Mouse (Mus musculus) hindbrain, embryonic 12.5 days (tissue): Measurements from ENCODE around the gene Miga2. TPM values are rescaled to one million over a fixed set of nuclear protein-coding genes. Genes with fewer than 3 reads are reported as not detected.

Source experiments
- ATAC-seq: fragments of 200-750 bp; cut with Nextera tagmentation; 2 replicates; pipeline ENCODE4 v1.8.0; 2017; ENCODE audit warnings: moderate TSS enrichment; ENCODE audit not compliant: low FRiP score
- H3K27ac ChIP-seq: fragments of 300-500 bp; sonication (generic); 2 replicates; pipeline ENCODE4 v1.5.1; 2016; ENCODE audit warnings: mild to moderate bottlenecking
- H3K27me3 ChIP-seq: fragments of 300-500 bp; sonication (generic); 2 replicates; pipeline ENCODE4 v1.6.1; 2016; ENCODE audit warnings: mild to moderate bottlenecking
- H3K36me3 ChIP-seq: fragments of 300-500 bp; sonication (generic); 2 replicates; pipeline ENCODE4 v1.6.1; 2016; ENCODE audit warnings: mild to moderate bottlenecking
- H3K4me1 ChIP-seq: fragments of 300-500 bp; sonication (generic); 2 replicates; pipeline ENCODE4 v1.6.1; 2016
- H3K4me2 ChIP-seq: fragments of 300-500 bp; sonication (generic); replicated peaks from 2 replicates; pipeline ENCODE4 v1.6.1; 2016; ENCODE audit warnings: mild to moderate bottlenecking
- H3K4me3 ChIP-seq: fragments of 300-500 bp; sonication (generic); 2 replicates; pipeline ENCODE4 v1.5.1; 2016; ENCODE audit warnings: mild to moderate bottlenecking
- H3K9ac ChIP-seq: fragments of 300-500 bp; sonication (generic); 2 replicates; pipeline ENCODE4 v1.6.1; 2016; ENCODE audit warnings: mild to moderate bottlenecking, moderate library complexity
- H3K9me3 ChIP-seq: fragments of 300-500 bp; sonication (generic); replicated peaks from 2 replicates; pipeline ENCODE4 v1.6.1; 2016; ENCODE audit warnings: mild to moderate bottlenecking
- WGBS: fragments of 180-500 bp; shearing (Covaris S2); methylation state at CpG from one replicate; pipeline ENCODE4 v1.1.7; 2016; 5-methylcytosine and 5-hydroxymethylcytosine counted together
- polyA plus RNA-seq: library from polyadenylated mRNA; unstranded; fragments of >200 nt; fragmentation: Nextera tagmentation; extraction: Ambion mirVana; gene quantifications from 2 replicates; pipeline ENCODE4 v1.2.1, GENCODE M21; 2016

The Miga2 gene
- polyA plus RNA-seq, 1 experiment from 2014 or later = 30.7 TPM

DNA sequence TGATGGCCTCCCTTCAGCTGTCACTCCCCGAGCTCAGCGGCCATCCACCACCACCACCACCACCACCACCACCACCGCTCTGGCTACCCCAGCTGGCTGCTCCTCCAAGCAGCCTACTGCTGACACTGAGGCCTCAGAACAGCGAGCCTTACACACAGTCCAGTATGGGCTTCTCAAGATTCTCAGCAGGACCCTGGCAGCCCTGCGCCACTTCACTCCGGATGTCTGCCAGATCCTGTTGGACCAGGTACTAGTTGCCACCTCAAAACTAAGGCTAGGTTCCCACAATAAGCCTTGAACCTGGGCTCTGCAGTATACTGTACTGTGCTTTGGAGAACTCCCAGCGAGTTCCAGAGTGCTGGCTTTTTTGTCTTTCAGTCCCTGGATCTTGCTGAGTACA is 21.5 kb upstream of the Miga2 start:
- no peak for ATAC-seq
- H3K36me3 ChIP-seq = peaks cover 95% of the 10 kb centered on the region
- no peaks in the 10 kb centered on the region for H3K27me3 ChIP-seq
- H3K4me1 ChIP-seq = no peaks in the 10 kb centered on the region
- no peak overlapping the region for H3K4me2 ChIP-seq
- H3K9ac ChIP-seq = no peak overlapping the region
- H3K27ac ChIP-seq = no peak overlapping the region
- 94% methylated on average over 7 of the region's 7 CpGs for WGBS
- H3K4me3 ChIP-seq = no peak overlapping the region
- no peaks in the 10 kb centered on the region for H3K9me3 ChIP-seq

DNA sequence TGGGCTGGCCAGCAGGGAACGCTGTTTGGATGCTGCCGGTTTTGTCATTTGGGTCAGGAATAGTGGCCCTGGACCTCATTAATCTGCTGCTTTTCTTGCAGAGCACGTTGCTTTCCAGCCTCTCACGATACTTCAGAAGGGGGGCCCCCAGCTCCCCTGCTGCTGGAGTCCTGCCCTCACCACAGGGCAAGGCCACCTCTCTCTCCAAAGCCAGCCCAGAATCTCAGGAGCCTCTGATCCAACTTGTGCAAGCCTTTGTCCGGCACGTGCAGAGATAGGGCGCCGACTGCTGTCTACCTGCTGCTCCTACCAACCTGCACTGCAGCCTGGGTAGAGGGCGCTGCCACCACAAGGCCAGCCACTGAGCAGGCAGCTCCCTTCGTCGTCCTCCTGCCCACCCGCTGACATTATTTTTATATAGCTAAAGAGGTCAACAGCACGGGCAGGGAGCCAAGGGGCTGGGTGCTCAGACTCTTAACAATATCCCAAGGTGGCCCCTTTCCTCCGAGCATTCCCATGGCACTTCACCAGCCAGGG is 20.4 kb upstream of the Miga2 start:
- ATAC-seq = no peak
- Histone ChIP-seq H3K27ac (no peak overlapping the region), H3K4me3 (no peak overlapping the region), H3K4me2 (no peak overlapping the region), H3K9ac (no peak overlapping the region), H3K9me3 (no peaks in the 10 kb centered on the region), H3K36me3 (peaks cover 96% of the 10 kb centered on the region), H3K4me1 (no peaks in the 10 kb centered on the region), H3K27me3 (no peaks in the 10 kb centered on the region)
- WGBS = 77% methylated on average over 14 of the region's 14 CpGs

DNA sequence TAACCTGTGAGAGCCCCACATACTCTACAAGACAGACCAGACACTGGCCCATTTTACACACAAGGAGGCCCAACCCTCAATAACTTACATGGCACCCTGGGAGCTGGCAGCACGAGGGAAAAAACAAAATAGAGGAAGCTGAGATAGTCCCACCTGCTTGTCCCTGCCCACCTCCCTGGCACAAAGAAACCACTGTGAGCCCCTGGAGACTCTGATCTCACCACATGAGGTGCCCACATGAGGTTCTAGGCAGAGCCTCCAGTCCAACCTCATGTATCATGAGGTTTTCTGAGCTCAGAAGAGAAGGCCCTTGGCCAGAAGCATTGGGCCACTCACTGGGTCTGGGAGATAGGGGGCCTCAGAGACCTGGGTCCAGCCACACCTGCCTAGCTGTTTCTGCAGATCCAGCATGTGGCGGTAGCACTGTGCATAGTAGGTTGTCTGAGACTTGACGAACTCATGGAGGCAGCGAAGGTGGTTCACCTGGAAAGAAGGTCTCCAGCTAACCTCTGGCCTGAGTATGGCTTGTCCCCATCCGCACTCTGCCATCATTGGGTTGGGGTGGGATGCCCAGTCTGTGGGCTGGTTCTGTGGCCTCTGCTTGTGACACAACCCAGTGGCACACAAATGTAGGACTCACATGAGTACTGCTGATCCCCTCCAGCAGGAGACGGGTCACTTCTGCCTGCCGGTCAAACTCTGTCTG is 17.9 kb upstream of the Miga2 start:
- H3K4me1 ChIP-seq = no peaks in the 10 kb centered on the region
- H3K27ac ChIP-seq = no peak overlapping the region
- peaks cover 99% of the 10 kb centered on the region for H3K36me3 ChIP-seq
- H3K9me3 ChIP-seq = no peaks in the 10 kb centered on the region
- no peak overlapping the region for H3K4me2 ChIP-seq
- no peak overlapping the region for H3K4me3 ChIP-seq
- no peak for ATAC-seq
- no peaks in the 10 kb centered on the region for H3K27me3 ChIP-seq
- H3K9ac ChIP-seq = no peak overlapping the region
- 89% methylated on average over 7 of the region's 7 CpGs for WGBS

DNA sequence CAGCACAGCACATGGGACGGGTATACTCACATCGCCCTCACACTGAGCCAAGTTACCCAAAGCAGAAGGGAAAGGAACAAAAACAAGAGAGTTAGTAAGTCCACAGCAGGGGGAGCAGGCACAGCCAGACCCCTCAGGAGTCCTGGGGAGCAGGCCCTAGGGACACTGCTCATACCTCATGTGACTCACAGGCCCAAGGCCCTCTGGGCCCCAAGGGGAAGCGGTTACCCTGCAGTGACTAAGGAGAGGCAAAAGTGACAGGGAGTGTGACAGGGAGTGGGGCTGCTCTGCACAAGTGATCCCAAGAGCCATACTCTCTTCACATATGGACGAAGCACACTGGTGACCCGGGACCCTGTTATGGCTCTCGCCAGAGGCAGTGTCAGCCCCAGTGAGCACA is 14.8 kb upstream of the Miga2 start:
- no peaks in the 10 kb centered on the region for H3K9me3 ChIP-seq
- H3K4me2 ChIP-seq = no peak overlapping the region
- H3K4me1 ChIP-seq = no peaks in the 10 kb centered on the region
- 85% methylated on average over 6 of the region's 6 CpGs for WGBS
- H3K27ac ChIP-seq = no peak overlapping the region
- no peak overlapping the region for H3K4me3 ChIP-seq
- peaks cover 80% of the 10 kb centered on the region for H3K36me3 ChIP-seq
- no peak overlapping the region for H3K9ac ChIP-seq
- ATAC-seq = no peak
- H3K27me3 ChIP-seq = no peaks in the 10 kb centered on the region

DNA sequence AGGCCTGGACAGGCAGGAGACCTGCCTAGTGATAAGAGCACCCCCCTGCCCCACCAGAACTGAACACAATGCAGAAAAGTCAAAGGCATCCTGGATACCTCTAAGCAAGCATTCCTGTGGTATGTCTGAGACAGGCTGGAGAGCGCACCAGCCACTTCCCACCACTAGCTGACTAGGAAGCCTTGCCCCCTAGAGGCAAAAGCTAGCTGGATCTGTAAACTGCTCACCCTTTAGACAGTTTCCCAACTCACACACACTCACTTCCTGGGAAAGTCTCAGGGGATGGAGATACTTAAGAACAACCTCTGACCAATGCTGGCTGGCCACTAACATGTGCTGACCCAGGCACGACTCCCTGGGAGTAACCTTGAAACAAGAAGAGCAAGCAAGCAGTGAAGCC is 12.9 kb upstream of the Miga2 start:
- no peaks in the 10 kb centered on the region for H3K27me3 ChIP-seq
- H3K9ac ChIP-seq = no peak overlapping the region
- H3K4me3 ChIP-seq = no peak overlapping the region
- H3K36me3 ChIP-seq = peaks cover 70% of the 10 kb centered on the region
- H3K27ac ChIP-seq = no peak overlapping the region
- H3K9me3 ChIP-seq = no peaks in the 10 kb centered on the region
- 78% methylated on average over 2 of the region's 2 CpGs for WGBS
- H3K4me2 ChIP-seq = no peak overlapping the region
- ATAC-seq = no peak
- peaks cover 4% of the 10 kb centered on the region; the same call in 1 of the 2 replicates for H3K4me1 ChIP-seq

DNA sequence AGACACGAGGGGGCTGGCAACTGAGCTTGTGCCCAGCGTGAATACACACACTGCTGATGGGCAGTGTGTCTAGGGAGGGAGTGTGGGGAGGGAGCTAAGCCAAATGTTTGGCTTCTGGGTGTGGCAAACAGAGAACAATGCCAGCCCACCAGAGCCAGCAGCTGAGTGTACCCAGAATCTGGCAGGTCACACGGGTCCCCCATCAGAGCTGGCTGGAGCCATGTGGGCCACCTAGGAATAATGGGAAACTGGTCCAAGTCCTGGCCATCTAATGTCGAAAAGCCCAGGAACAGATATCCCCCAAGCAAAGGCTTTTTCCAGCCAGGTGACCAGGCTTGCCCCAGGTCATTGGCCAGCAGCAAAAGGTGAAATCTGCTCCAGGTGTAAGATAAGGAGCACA is 8.2 kb upstream of the Miga2 start:
- Histone ChIP-seq H3K27me3 (no peaks in the 10 kb centered on the region), H3K4me2 (no peak overlapping the region), H3K36me3 (peaks cover 24% of the 10 kb centered on the region), H3K4me3 (no peak overlapping the region), H3K9me3 (no peaks in the 10 kb centered on the region), H3K27ac (no peak overlapping the region), H3K4me1 (peaks cover 28% of the 10 kb centered on the region), H3K9ac (no peak overlapping the region)
- 70% methylated on average over 4 of the region's 4 CpGs for WGBS
- ATAC-seq = no peak

DNA sequence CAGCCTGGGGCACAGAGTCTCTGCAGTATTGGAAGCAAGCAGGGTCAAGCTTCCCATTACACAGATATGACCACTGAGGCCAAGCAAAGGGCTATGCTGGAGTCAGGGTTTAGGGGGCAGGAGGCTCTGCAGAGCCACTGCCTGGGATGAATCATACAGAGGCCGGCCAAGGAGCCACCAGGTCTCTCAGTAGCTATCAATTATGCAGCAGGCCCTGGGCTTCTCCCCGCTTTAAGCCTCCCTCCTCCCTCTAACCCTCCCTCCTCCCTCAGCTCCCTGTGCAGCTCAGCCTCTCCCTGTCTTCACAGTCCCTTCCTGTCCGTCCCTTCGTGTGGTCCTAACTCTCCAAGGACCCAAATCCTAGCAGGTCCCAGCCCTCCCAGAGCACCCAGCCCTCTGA is 7.8 kb upstream of the Miga2 start:
- H3K27ac ChIP-seq = no peak overlapping the region
- no peak overlapping the region for H3K4me2 ChIP-seq
- H3K9ac ChIP-seq = no peak overlapping the region
- peaks cover 28% of the 10 kb centered on the region for H3K4me1 ChIP-seq
- WGBS = 58% methylated on average over 4 of the region's 4 CpGs
- ATAC-seq = no peak
- no peak overlapping the region for H3K4me3 ChIP-seq
- H3K9me3 ChIP-seq = no peaks in the 10 kb centered on the region
- no peaks in the 10 kb centered on the region for H3K27me3 ChIP-seq
- H3K36me3 ChIP-seq = peaks cover 20% of the 10 kb centered on the region

DNA sequence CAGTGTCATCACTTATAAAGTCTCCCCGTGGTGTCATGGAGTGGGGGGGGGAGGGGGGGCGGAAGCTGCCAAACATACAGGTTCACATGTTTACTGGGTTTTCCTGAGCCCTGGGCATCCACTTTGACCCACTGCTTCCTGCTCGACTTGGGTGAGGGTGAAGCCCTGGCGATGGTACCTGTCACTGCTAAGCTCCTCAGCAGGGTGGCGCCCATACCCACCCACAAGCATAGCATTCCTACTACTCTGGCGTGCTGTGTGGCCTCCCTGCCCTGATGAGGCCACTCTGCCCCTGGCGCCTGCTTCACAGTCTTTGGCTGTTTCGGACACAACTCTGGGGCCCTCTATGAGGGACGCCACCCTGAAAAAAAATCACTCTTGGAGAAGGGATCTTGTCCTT is 7.1 kb upstream of the Miga2 start:
- ATAC-seq = no peak
- peak overlapping the region; percentile 45; the same call in 1 of the 2 replicates for H3K9ac ChIP-seq
- no peak overlapping the region for H3K27ac ChIP-seq

DNA sequence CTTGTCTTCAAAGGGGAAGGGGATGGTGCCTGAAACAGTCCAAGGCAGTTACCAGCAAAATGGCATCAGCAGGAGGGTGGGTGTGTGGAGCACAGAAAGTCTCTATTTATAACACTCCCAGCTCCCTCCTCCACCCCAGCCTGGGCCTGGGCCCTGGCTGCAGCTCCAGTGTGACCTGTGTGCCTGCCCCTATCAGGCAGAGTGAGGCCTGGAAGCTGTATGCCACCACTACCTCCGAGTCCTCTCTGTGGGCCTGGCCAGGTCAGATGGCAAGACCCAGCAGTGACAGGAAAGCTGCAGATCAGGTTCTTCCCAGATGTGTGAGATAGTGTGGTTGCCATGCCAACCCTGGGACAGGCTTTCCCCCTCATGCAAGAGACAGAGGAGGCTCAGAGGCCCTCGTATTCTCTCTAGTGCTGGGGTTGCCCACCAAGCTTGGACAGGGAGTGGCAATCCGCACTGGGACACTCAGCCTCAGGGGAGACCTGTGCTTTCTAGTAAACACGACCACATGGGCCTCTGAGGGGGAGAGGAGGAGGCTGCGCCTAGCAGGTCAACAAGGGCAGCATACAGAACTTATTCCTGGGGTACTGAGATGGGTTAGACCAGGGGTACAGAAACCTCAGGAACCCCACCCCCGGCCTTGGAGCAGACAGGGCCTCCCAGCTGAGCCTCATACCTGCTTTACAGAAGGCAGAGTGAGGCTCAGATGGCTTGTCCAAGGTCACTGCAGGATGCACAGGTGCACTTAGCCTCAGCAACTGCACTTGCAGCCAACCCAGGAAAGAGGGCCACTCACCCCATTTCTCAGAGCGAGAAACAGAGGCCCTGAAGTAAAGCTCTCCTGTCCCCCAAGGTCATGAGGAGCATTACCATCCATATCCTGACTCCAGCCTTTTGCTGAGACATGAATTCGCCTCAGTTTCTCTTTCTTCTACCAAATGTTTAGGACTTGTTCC is 6.2 kb upstream of the Miga2 start:
- Histone ChIP-seq H3K9me3 (no peaks in the 10 kb centered on the region), H3K27me3 (no peaks in the 10 kb centered on the region), H3K9ac (peak overlapping the region; percentile 80), H3K36me3 (peaks cover 19% of the 10 kb centered on the region), H3K27ac (no peak overlapping the region), H3K4me3 (peak overlapping the region; percentile 51), H3K4me1 (peaks cover 28% of the 10 kb centered on the region), H3K4me2 (peak overlapping the region; percentile 78)
- 54% methylated on average over 8 of the region's 8 CpGs for WGBS
- no peak for ATAC-seq

More for the DNA sequence above, 7.1 kb upstream of the Miga2 start:
- H3K27me3 ChIP-seq = no peaks in the 10 kb centered on the region
- no peak overlapping the region for H3K4me3 ChIP-seq
- 59% methylated on average over 9 of the region's 9 CpGs for WGBS
- peaks cover 28% of the 10 kb centered on the region for H3K4me1 ChIP-seq
- H3K36me3 ChIP-seq = peaks cover 19% of the 10 kb centered on the region
- peak overlapping the region; percentile 78; the same call in 1 of the 2 replicates for H3K4me2 ChIP-seq
- H3K9me3 ChIP-seq = no peaks in the 10 kb centered on the region

DNA sequence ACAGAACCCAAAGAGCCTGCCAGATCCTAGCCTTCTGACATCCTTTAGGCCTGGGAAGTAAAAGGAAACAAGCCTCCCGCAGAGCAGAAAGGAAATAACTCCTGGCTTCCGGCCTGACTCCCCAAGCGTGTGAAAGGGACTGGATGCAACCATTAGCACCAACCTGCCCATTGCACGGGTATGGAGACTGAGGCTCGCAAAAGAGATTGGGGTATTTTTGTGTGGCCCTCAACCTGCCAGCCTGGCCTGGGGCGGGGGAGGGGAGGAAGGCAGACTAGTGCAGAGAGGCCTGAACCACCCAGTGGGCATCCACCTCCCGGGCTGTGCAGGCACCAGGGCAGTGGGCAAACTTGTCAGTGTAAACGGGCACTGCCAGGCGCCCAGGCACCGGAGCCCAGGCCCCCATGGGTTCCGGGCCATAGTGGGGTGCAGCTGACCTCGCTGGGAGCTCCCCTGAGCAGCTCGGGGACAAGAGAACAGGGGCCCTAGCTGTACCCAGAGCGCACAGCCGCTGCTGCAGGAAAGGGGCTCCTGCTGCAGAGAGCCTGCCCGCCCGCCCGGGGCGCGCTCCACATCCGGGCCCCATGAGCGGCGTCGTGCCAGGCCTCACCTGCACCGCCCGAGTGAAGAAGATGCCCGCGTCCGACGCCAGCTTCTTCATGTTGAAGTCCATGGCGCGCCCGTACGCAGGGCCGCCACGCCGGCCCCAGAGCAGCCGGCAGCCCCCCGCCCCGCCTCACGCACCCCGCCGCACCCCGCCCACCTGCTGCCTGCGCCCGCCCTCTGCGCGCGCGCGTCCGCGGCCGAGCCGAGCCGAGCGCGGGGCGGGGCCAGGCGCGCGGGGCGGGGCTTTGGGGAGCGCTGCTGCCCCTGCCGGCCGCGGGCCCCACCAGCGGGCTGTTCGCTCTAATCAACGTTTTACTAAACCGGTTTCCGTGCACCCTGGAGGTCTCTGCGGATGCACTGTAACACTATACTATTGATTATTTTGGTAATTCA is 5.2 kb upstream of the Miga2 start, which contains the start of gene Sh3glb2:
Sh3glb2 (minus strand) TSS at position 805 of the 999 bp plus-strand sequence.
- Histone ChIP-seq H3K9me3 (no peaks in the 10 kb centered on the region), H3K4me1 (peaks cover 28% of the 10 kb centered on the region), H3K36me3 (peaks cover 13% of the 10 kb centered on the region), H3K27me3 (no peaks in the 10 kb centered on the region), H3K27ac (peak within 1 kb of the TSS; percentile 69; the same call in 1 of the 2 replicates), H3K4me3 (peak within 1 kb of the TSS; percentile 51), H3K4me2 (peak within 1 kb of the TSS; percentile 78), H3K9ac (peak within 1 kb of the TSS; percentile 80)
- 2% methylated on average over 69 of the region's 73 CpGs for WGBS
- peak; percentile 73 for ATAC-seq

DNA sequence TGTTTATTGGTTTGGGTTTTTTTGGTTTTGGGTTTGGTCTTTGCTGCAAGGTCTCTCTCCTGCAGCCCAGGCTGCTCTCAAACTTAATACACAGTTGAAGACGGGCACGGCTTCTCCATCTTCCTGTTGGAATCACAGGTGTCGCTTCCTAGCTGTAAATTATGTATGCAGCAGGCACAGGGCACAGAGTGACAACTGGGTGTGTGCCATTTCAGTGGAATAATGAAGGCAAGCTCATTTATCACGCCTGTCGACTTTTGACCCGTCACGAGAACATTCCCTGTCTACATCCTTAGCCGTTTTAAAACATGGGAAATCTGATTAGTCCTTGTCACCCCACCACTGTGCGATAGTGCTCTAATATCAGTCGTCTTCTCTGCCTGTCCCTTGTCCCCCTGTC is 3.4 kb upstream of the Miga2 start:
- ATAC-seq = no peak
- Histone ChIP-seq H3K9ac (no peak overlapping the region), H3K27me3 (no peaks in the 10 kb centered on the region), H3K4me2 (no peak overlapping the region), H3K27ac (no peak overlapping the region), H3K4me1 (peaks cover 40% of the 10 kb centered on the region), H3K4me3 (no peak overlapping the region), H3K36me3 (no peaks in the 10 kb centered on the region), H3K9me3 (no peaks in the 10 kb centered on the region)
- WGBS = 51% methylated on average over 10 of the region's 10 CpGs
